11 mouse cellular contexts compared by ENCODE assay signal in genomic region chr5:101833875-101834274, GRCm38 (mm10).
DNase-seq lines count a peak whose midpoint lies in the region; ATAC-seq and TF ChIP-seq lines count a peak whose summit lies in the region.
"Had no signal": no experiment of that assay in that cellular context is flagged by ENCODE, and none has a peak within 500 bp of the region (broad histone marks: within the 10 kb centered on the region; RNA-seq: fewer than 3 reads in every experiment).

No protein-coding gene starts in this region.

- no peaks in the 10 kb centered on the region for H3K27me3 ChIP-seq in hindbrain, embryonic 13.5 days
- H3K27me3 ChIP-seq: heart, embryonic 13.5 days had no signal

- intact Hi-C loops in left cerebral cortex, adult 2 months (cut with DNase I), result no loop called here

- no peak overlapping the region for H3K9ac ChIP-seq in hindbrain, embryonic 13.5 days
- H3K9ac ChIP-seq: heart, embryonic 13.5 days; hindbrain, embryonic 14.5 days had no signal

- H3K9me3 ChIP-seq in hindbrain, embryonic 13.5 days, result no peaks in the 10 kb centered on the region
- H3K9me3 ChIP-seq: heart, embryonic 13.5 days had no signal

- ATAC-seq in megakaryocyte-erythroid progenitor cell, adult 5-6 weeks (replicated peaks; ENCODE audit: low FRiP score, low TSS enrichment, poor library complexity, severe bottlenecking), result peak; percentile 72
- no peak for ATAC-seq in hindbrain, embryonic 13.5 days (ENCODE audit: low FRiP score)

- no peak overlapping the region for H3K4me2 ChIP-seq in hindbrain, embryonic 13.5 days
- H3K4me2 ChIP-seq: heart, embryonic 13.5 days; hindbrain, embryonic 14.5 days had no signal

- DNase-seq in adrenal gland, postnatal 25 days, result peak; percentile 26
- no peak for DNase-seq in adrenal gland, adult 18-20 months (ENCODE audit: low spot score in 2 of 2)
- DNase-seq in left cerebral cortex, adult 2 months (ENCODE audit: extremely low spot score in 1 of 2, low spot score in 2 of 2), result no peak
- no peak for DNase-seq in left cerebral cortex, adult 18-20 months (ENCODE audit: low spot score in 2 of 2)
- peak; percentile 6 for DNase-seq in adipocyte (ENCODE audit: low spot score)
- no peak for DNase-seq in ovary, postnatal 36 days (ENCODE audit: low spot score)
- DNase-seq: cerebellum, postnatal 14 days had no signal

- H3K4me3 ChIP-seq in left cerebral cortex, adult 2 months, result no peak overlapping the region
- no peak overlapping the region for H3K4me3 ChIP-seq in hindbrain, embryonic 13.5 days
- H3K4me3 ChIP-seq: heart, embryonic 13.5 days had no signal

- no peaks in the 10 kb centered on the region for H3K4me1 ChIP-seq in hindbrain, embryonic 13.5 days (replicated peaks)
- H3K4me1 ChIP-seq: heart, embryonic 13.5 days had no signal

- H3K36me3 ChIP-seq in hindbrain, embryonic 13.5 days, result peaks cover 67% of the 10 kb centered on the region

- no peak overlapping the region for H3K27ac ChIP-seq in left cerebral cortex, adult 2 months
- H3K27ac ChIP-seq in hindbrain, embryonic 13.5 days, result no peak overlapping the region
- H3K27ac ChIP-seq: heart, embryonic 13.5 days; hindbrain, embryonic 14.5 days had no signal

- WGBS in hindbrain, embryonic 13.5 days, result 62% methylated on average over 8 of the region's 8 CpGs

- peak; percentile 31 for TF ChIP-seq CTCF in left cerebral cortex, adult 2 months (IDR thresholded peaks at IDR 0.05)

Comparison
In these comparisons a context has a peak if more than half of its experiments do, and no peak if none do; other contexts are left out.
1. DNase-seq: peak in adrenal gland, postnatal 25 days (single experiment) and adipocyte (single experiment); none in adrenal gland, adult 18-20 months (0 of 2), left cerebral cortex, adult 2 months (0 of 2), left cerebral cortex, adult 18-20 months (0 of 2) and ovary, postnatal 36 days (single experiment).